Mouse (Mus musculus) spleen, postnatal 10 days (tissue): Measurements from ENCODE around the gene Vav1.
A peak's percentile ranks its signal among the peaks of the same experiment; 100 is the strongest.

Source experiments
- DNase-seq, 2 experiments: peaks; one replicate each; pipeline ENCODE4 v3.0.0; 2021 to 2022; ENCODE audit warnings: low spot score in 2 of 2

The Vav1 gene

GRCm38 (mm10) chr17:57335673-57336303, 56.9 kb downstream of the Vav1 start:
- peak; percentile 76 to 89 for DNase-seq

GRCm38 (mm10) chr17:57337996-57338395, 59.1 kb downstream of the Vav1 start:
- no peak for DNase-seq

GRCm38 (mm10) chr17:57339298-57339697, 60.4 kb downstream of the Vav1 start:
- DNase-seq, result no peak

- DNase-seq, result no peak
Measured at GRCm38 (mm10) chr17:57341568-57341967, 62.7 kb downstream of the Vav1 start.

- DNase-seq, result peak; percentile 29 to 47
Measured at GRCm38 (mm10) chr17:57344029-57344707, 65.3 kb downstream of the Vav1 start.

GRCm38 (mm10) chr17:57347017-57347416, 68.1 kb downstream of the Vav1 start:
- DNase-seq, result no peak

GRCm38 (mm10) chr17:57347781-57348180, 68.9 kb downstream of the Vav1 start:
- DNase-seq, result no peak

- DNase-seq, result peak in 1 of 2 experiments; percentile 67
Measured at GRCm38 (mm10) chr17:57349067-57349466, 70.2 kb downstream of the Vav1 start.

- no peak for DNase-seq
Measured at GRCm38 (mm10) chr17:57350212-57350611, 71.3 kb downstream of the Vav1 start.

GRCm38 (mm10) chr17:57351107-57351506, 72.2 kb downstream of the Vav1 start:
- DNase-seq, result no peak

- DNase-seq, result no peak
Measured at GRCm38 (mm10) chr17:57358441-57358840, 79.5 kb downstream of the Vav1 start, which contains the start of gene Adgre1. Gene Adgre1 (plus strand): TSS chr17:57358691.

- no peak for DNase-seq
Measured at GRCm38 (mm10) chr17:57359485-57360241, 80.8 kb downstream of the Vav1 start.
